Mouse (Mus musculus) brain, embryonic 14.5 days (tissue): Measurements from ENCODE around the gene Fhdc1.

Experiments
- CTCF ChIP-seq: fragments of 200-500 bp; IDR thresholded peaks from 2 replicates; pipeline ENCODE4 v1.5.1; 2012; ENCODE audit warnings: inconsistent platforms, mild to moderate bottlenecking, moderate library complexity, borderline replicate concordance; ENCODE audit not compliant: insufficient read depth, insufficient read length; ENCODE audit errors: extremely low read depth
- POLR2A ChIP-seq: fragments of 200-500 bp; IDR thresholded peaks from 2 replicates; pipeline ENCODE4 v1.6.1; 2012; ENCODE audit warnings: mild to moderate bottlenecking, inconsistent platforms, borderline replicate concordance; ENCODE audit not compliant: poor library complexity, insufficient read depth, insufficient read length, severe bottlenecking; ENCODE audit errors: extremely low read depth

DNA sequence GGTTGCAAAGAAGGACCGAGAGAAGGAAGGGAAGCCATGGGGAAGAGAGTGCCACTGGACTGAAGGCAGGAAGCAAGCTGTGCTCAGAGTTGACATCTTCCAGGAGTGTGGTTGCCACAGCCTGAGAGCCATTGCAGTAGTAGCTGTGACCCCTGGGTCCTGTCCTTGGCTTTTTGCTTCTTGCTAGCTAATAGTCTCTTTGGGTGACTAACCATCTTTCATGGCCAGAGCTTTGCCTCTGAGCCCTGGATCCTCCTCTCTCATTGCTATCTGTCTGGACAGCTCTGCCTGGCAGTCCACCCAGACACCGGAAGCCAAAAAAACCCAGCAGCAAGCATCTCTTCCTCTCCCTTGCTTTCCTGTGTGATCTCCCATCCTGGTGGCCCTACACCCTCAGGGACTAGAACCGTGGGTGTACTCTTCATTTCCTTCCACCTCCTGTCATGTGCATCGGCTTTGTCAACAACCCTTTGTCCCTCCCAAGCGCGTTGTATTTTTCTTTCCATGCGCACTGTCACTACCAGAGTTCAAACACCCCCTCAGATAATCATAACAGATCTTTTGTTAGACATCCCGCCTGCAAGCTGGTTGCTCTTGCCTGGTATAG is 85.3 kb downstream of the Fhdc1 start:
- no peak for TF ChIP-seq CTCF
- TF ChIP-seq POLR2A, result no peak
